Mouse (Mus musculus): ENCODE data around the gene Mrpl34. TPM values are rescaled to one million over a fixed set of nuclear protein-coding genes. Genes with fewer than 3 reads are reported as not detected.
"Not testable (repeated sequence)": the region's sequence is repeated elsewhere in the genome, so short reads cannot be mapped to it uniquely, and the experiment has no call there.

Mrpl34 gene
- polyA plus RNA-seq (2015; fragmentation: Nextera tagmentation; extraction: Ambion mirVana) = 154 and 164 TPM in 2 replicates

DNA sequence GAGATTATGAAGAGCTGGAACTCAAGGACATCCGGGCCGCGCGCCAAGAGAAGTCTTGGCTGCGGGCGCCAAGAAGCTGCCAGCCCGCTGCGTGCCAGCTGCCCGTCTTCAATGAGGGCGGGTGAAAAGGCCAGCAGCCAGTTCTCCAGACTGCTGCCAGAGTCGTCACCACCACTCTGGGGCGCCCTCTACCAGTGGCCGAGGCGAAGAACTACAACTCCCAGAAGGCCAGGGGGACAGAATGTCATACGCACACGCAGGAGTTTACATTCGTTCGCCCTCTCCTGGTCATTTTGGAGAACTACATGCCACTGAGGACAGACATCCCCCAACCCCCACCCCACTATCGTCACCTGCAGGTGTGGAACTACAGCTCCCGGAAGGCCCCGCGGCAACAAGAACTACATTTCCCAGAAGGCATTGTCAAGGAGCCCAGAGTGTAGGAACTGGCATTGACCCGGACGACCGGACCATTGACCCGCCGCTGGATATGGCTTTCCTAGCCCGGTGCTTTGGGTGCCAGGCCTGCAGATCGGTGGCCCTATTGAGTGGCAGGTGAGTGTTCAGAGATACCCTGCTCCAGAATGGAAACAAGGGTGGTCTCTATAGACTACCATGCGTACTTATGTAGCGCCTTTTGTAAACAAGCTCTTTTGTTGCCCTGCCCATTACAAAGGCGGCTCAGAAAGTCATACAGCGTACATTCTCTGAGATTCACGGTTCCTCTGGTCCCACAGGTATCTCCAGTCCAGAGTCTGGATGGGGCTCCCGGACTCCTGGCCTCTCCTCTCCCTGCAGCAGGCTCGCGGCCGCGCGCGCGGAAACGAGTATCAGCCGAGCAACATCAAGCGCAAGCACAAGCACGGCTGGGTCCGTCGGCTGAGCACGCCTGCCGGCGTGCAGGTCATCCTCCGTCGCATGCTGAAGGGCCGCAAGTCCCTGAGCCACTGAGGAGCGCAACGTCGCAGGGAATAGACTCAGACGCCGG is at the start of gene Mrpl34:
Gene Mrpl34, plus strand, starts transcription at position 447 of the 988 bp plus-strand sequence.
- H3K4me2 ChIP-seq = peak within 1 kb of the TSS; percentile 92
- under 1% methylated on average over 59 of the region's 59 CpGs for WGBS
- ATAC-seq (ENCODE audit: insufficient read depth, low FRiP score, low read depth) = peak; percentile 84
- H3K9me3 ChIP-seq = no peaks in the 10 kb centered on the region
- peaks cover 20% of the 10 kb centered on the region for H3K4me1 ChIP-seq
- peak within 1 kb of the TSS; percentile 76 for H3K9ac ChIP-seq
- H3K36me3 ChIP-seq = peaks cover 10% of the 10 kb centered on the region; the same call in 1 of the 2 replicates
- H3K27ac ChIP-seq = peak within 1 kb of the TSS; percentile 95
- peak within 1 kb of the TSS; percentile 86 for H3K4me3 ChIP-seq (replicated peaks)
- no peaks in the 10 kb centered on the region for H3K27me3 ChIP-seq (replicated peaks)

DNA sequence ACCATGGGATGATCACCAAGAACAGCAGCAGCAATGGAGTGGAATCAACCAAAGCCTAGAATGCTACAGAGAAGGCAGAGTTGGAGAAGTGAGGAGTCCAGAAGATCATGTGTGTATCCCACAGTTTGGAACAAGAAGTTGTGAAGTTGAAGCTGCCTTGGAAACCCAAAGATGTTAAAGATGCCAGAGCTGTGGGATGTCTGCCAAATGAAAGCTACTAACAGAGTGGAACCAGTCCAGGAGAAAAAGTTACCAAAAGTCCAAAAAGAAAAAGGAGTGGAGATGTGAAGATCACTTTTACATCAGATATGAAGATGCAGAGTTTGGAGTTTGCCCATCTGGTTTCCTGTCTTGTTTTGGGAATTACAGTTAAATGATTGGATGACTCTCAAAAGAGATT is 42.6 kb upstream of the Mrpl34 start:
- H3K9ac ChIP-seq = no peak overlapping the region
- ATAC-seq (ENCODE audit: insufficient read depth, low FRiP score, low read depth) = no peak
- no peaks in the 10 kb centered on the region for H3K36me3 ChIP-seq
- H3K4me3 ChIP-seq (replicated peaks) = no peak overlapping the region
- no peaks in the 10 kb centered on the region for H3K9me3 ChIP-seq
- no peaks in the 10 kb centered on the region for H3K27me3 ChIP-seq (replicated peaks)
- H3K4me1 ChIP-seq = no peaks in the 10 kb centered on the region
- H3K27ac ChIP-seq = no peak overlapping the region
- H3K4me2 ChIP-seq = no peak overlapping the region

DNA sequence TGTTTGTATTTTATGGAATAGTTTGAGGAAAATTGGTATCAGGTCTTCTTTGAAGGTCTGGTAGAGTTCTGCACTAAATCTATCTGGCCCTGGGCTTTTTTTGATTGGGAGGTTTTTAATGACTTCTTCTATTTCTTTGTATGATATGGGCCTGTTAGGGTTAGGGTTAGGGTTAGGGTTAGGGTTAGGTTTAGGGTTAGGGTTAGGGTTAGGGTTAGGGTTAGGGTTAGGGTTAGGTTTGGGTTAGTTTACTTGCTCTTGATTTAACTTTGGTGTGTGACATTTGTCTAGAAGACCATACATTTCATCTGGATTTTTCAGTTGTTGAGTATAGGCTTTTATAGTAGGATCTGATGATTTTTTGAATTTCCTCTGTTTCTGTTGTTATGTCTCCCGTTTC is 31.8 kb upstream of the Mrpl34 start:
- not testable (repeated sequence) for H3K27me3 ChIP-seq (replicated peaks); H3K9ac ChIP-seq; H3K4me2 ChIP-seq; H3K36me3 ChIP-seq; H3K4me3 ChIP-seq (replicated peaks); H3K9me3 ChIP-seq; H3K27ac ChIP-seq; H3K4me1 ChIP-seq; ATAC-seq (ENCODE audit: insufficient read depth, low FRiP score, low read depth)
- 63% methylated on average over 1 of the region's 1 CpGs for WGBS

DNA sequence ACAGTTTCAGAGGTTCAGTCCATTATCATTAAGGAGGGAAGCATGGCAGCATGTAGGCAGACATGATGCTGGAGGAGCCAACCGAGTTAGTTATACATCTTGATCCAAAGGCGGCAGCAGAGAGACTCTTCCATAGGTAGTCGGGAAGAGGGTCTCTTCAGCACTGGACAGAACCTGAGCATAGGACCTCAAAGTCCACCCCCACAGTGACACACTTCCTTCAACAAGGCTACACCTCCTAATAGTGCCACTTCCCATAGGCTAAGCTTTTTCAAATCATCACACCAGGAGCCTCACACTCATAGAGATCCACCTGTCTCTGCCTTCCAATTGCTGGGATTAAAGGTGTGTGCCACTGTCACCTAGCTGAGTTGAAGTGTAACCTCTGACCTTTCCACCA is 27.7 kb upstream of the Mrpl34 start:
- Histone ChIP-seq H3K9me3 (no peaks in the 10 kb centered on the region), H3K4me3 (replicated peaks) (no peak overlapping the region), H3K27me3 (replicated peaks) (0 out of 2 replicates have a peak, but pooled peaks cover 5% of the 10 kb centered on the region), H3K36me3 (no peaks in the 10 kb centered on the region), H3K27ac (no peak overlapping the region), H3K4me1 (no peaks in the 10 kb centered on the region), H3K4me2 (no peak overlapping the region), H3K9ac (no peak overlapping the region)
- ATAC-seq (ENCODE audit: insufficient read depth, low FRiP score, low read depth) = no peak
- WGBS = 41% methylated on average over 3 of the region's 3 CpGs

DNA sequence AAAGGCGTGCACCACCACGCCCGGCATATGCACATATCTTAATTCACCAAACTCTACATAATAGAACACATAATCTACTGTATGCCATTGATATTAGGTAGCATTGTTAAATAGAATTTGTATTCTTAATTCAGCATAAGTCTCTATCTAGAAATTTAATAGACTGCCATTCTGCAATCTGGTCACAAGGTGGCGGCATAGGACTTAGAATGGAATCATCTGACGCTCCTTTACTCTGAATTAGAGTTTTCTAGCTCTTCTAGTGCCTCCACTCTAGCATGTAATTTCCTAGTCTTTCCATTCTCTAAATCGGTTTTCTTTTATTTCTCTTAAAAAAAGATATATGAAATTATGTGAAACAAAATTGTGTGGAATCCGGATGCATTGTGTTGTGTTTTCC is 23.4 kb upstream of the Mrpl34 start:
- Histone ChIP-seq H3K9me3 (no peaks in the 10 kb centered on the region), H3K9ac (no peak overlapping the region), H3K27me3 (replicated peaks) (0 out of 2 replicates have a peak, but pooled peaks cover 5% of the 10 kb centered on the region), H3K27ac (no peak overlapping the region), H3K4me3 (replicated peaks) (no peak overlapping the region), H3K4me2 (no peak overlapping the region), H3K36me3 (no peaks in the 10 kb centered on the region), H3K4me1 (no peaks in the 10 kb centered on the region)
- 0% methylated on average over 7 of the region's 7 CpGs for WGBS
- no peak for ATAC-seq (ENCODE audit: insufficient read depth, low FRiP score, low read depth)

DNA sequence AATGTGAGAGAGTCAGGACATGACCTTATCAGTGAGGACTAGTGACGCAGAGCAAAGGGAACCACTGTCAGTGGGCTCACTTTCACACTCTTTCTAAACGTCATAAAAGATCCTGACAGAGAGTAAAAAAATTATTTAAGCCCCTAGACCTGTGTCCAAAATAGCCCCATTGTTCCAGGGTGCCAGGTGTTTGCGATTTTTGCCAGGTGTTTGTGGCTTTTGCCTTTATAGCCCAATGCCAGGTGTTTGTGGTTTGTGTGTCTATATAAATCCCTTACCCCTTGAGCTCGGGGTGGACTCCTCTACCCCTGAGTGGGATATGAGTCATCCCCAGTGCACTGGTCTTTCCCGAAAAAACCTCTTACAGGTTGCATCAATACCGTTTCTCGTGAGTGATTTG is 19.7 kb upstream of the Mrpl34 start:
- WGBS = 77% methylated on average over 7 of the region's 7 CpGs
- Histone ChIP-seq H3K4me2 (no peak overlapping the region), H3K36me3 (no peaks in the 10 kb centered on the region), H3K9me3 (no peaks in the 10 kb centered on the region), H3K4me1 (no peaks in the 10 kb centered on the region), H3K9ac (no peak overlapping the region), H3K27me3 (replicated peaks) (no peaks in the 10 kb centered on the region), H3K27ac (no peak overlapping the region), H3K4me3 (replicated peaks) (no peak overlapping the region)
- ATAC-seq (ENCODE audit: insufficient read depth, low FRiP score, low read depth) = no peak

DNA sequence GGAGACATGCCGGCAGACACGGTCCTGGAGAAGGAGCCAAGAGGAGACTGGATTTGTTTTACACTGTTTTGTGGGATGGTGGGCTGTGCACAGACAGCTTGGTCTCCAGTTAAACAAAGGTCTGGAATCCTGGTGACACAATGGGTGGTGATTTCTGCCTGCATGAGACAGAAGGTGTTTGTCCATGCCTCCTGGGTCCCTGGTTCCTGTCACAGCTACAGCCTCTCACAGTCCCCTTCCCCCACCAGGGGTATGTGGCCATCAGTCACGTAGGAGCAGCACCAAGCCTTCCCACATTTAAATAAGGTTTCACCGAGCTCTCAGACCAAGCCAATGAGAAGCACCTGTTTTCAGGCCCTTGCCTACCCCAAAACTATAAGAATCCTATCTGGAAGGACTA is 13.4 kb upstream of the Mrpl34 start:
- Histone ChIP-seq H3K27ac (no peak overlapping the region), H3K9me3 (no peaks in the 10 kb centered on the region), H3K27me3 (replicated peaks) (no peaks in the 10 kb centered on the region), H3K4me1 (no peaks in the 10 kb centered on the region), H3K4me2 (no peak overlapping the region), H3K4me3 (replicated peaks) (no peak overlapping the region), H3K36me3 (no peaks in the 10 kb centered on the region), H3K9ac (no peak overlapping the region)
- ATAC-seq (ENCODE audit: insufficient read depth, low FRiP score, low read depth) = no peak
- 53% methylated on average over 4 of the region's 4 CpGs for WGBS

DNA sequence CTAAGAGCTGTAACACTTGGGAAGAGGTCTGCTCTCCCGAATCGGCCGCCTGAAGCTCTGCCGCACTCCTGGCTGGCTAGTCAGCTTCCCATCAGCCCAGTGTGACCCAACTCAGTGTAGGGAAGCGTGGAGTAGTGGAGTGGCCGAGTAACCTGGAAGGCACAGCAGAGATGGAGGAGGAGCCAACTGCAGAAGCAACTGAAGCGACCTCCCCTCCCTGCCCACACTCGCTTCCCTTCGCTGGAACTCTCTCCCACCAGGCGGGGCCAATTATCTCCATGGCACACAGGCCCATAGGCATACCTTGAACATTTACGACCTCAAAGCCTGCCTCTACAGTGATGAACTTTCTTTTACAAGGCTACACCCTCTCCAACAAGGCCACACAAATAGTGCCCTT is 13.0 kb upstream of the Mrpl34 start:
- no peak for ATAC-seq (ENCODE audit: insufficient read depth, low FRiP score, low read depth)
- Histone ChIP-seq H3K9me3 (no peaks in the 10 kb centered on the region), H3K27ac (no peak overlapping the region), H3K36me3 (no peaks in the 10 kb centered on the region), H3K4me3 (replicated peaks) (no peak overlapping the region), H3K9ac (no peak overlapping the region), H3K4me1 (no peaks in the 10 kb centered on the region; the same call in 1 of the 2 replicates), H3K4me2 (no peak overlapping the region), H3K27me3 (replicated peaks) (no peaks in the 10 kb centered on the region)
- 44% methylated on average over 11 of the region's 11 CpGs for WGBS

DNA sequence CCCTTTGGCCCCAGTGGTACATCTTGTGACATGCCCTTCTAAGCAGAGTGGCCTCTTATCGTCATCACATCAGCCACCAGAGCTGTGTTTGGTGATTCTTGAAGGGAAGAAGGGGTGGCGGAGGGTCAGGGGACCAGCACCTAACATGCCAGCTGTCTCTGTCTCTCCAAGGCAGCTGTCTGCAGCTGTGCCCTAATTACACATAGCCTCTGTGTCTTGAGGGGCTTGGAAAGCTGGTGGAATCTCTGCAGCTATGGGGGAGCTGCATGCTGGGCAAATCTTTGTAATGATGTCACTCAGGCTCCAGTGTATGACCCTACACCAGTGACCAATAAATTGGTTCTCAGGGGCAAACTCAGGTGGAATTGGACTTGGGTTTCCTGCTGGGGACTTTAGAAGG is 12.1 kb upstream of the Mrpl34 start:
- no peak overlapping the region for H3K27ac ChIP-seq
- H3K27me3 ChIP-seq (replicated peaks) = no peaks in the 10 kb centered on the region
- H3K36me3 ChIP-seq = 0 out of 2 replicates have a peak, but pooled peaks cover 4% of the 10 kb centered on the region
- no peak overlapping the region for H3K4me2 ChIP-seq
- 78% methylated on average over 2 of the region's 2 CpGs for WGBS
- ATAC-seq (ENCODE audit: insufficient read depth, low FRiP score, low read depth) = no peak
- no peak overlapping the region for H3K4me3 ChIP-seq (replicated peaks)
- no peak overlapping the region for H3K9ac ChIP-seq
- H3K9me3 ChIP-seq = no peaks in the 10 kb centered on the region
- no peaks in the 10 kb centered on the region; the same call in 1 of the 2 replicates for H3K4me1 ChIP-seq

DNA sequence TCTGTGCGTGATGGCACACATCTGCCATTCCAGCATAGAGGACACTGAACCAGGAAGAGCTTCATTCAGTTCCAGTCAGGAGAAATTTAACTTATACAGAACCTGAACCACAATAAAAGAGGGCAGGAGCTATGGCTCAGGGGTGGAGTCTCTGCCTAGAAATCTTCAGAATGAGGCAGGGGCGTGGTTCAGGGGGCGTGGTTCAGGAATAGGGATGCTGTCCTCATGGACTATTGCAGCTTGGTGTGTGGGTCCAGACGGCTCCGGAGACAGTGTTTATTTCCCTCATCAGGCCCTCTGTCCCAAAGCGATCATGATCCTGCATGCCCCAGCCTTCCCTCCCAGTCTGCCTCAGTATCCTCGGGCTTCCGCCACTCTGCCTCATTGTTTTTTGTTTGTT is 10.1 kb upstream of the Mrpl34 start:
- Histone ChIP-seq H3K27me3 (replicated peaks) (no peaks in the 10 kb centered on the region), H3K4me2 (no peak overlapping the region), H3K4me3 (replicated peaks) (no peak overlapping the region), H3K36me3 (0 out of 2 replicates have a peak, but pooled peaks cover 6% of the 10 kb centered on the region), H3K27ac (no peak overlapping the region), H3K9me3 (no peaks in the 10 kb centered on the region), H3K4me1 (no peaks in the 10 kb centered on the region; the same call in 1 of the 2 replicates), H3K9ac (no peak overlapping the region)
- no peak for ATAC-seq (ENCODE audit: insufficient read depth, low FRiP score, low read depth)
- WGBS = 71% methylated on average over 8 of the region's 8 CpGs

DNA sequence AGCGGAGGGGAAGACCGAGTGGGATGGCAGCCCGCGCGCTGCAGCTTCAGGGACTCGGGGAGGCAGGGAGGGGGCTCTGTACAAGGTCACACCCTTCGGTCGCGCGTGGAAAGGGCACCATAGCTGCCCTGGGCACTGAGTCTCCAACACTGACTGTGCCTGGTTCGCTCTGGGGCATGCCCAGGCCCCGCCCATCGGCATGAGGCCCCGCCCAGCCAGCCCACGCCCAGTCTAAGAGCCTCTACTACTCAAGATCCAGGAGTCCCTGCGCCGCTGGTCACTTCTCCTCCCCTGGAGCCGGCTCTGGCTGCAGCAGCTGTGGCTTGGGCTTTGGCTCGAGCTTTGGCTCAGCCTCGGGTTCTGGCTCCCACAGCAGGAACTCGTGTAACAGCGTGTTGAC is 7.9 kb upstream of the Mrpl34 start:
- peaks cover 16% of the 10 kb centered on the region; the same call in 1 of the 2 replicates for H3K36me3 ChIP-seq
- H3K27me3 ChIP-seq (replicated peaks) = no peaks in the 10 kb centered on the region
- 0 out of 2 replicates have a peak, but pooled peaks have one; percentile 11 for ATAC-seq (ENCODE audit: insufficient read depth, low FRiP score, low read depth)
- H3K9me3 ChIP-seq = no peaks in the 10 kb centered on the region
- no peak overlapping the region for H3K4me3 ChIP-seq (replicated peaks)
- H3K9ac ChIP-seq = no peak overlapping the region
- no peak overlapping the region for H3K27ac ChIP-seq
- H3K4me2 ChIP-seq = no peak overlapping the region; the same call in 1 of the 2 replicates
- WGBS = 41% methylated on average over 22 of the region's 22 CpGs
- no peaks in the 10 kb centered on the region; the same call in 1 of the 2 replicates for H3K4me1 ChIP-seq

DNA sequence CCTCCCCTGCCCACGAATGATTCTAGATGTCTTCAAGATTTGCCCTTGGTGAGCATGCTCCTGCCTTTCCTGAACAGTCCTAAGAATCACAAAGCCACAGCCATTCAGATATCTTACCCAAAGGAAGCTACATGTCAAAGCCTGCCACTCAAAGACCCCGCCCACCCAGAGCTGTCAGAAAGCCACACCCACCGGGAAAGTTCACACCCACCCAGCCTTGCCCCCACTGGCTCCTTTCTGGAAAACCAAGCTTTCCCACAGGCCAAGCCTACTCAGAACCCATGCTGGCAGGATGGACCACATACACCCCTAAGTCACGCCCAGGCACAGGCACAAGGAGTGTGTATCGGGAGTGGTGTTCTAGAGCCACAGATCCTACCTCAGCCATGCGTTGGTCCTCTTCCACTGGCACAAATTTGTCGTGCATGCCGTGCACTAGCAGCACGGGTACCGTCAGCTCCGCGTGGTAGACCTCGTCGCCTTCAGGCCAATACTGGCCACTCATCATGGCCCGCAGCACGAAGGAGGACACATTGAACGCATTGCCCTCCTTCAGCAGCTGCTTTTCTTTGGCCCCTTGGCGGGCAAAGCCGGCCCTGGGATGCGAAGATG is 7.0 kb upstream of the Mrpl34 start:
- Histone ChIP-seq H3K27ac (no peak overlapping the region), H3K4me1 (peaks cover 3% of the 10 kb centered on the region), H3K4me3 (replicated peaks) (no peak overlapping the region), H3K9ac (no peak overlapping the region), H3K27me3 (replicated peaks) (no peaks in the 10 kb centered on the region), H3K36me3 (peaks cover 16% of the 10 kb centered on the region; the same call in 1 of the 2 replicates), H3K4me2 (no peak overlapping the region), H3K9me3 (no peaks in the 10 kb centered on the region)
- no peak for ATAC-seq (ENCODE audit: insufficient read depth, low FRiP score, low read depth)
- 81% methylated on average over 20 of the region's 20 CpGs for WGBS

Measured in stomach, embryonic 15.5 days (tissue).